Mouse (Mus musculus): Measurements from ENCODE around the gene Mrpl11.
"Not testable (repeated sequence)": the region's sequence is repeated elsewhere in the genome, so short reads cannot be mapped to it uniquely, and the experiment has no call there.

The Mrpl11 gene

DNA sequence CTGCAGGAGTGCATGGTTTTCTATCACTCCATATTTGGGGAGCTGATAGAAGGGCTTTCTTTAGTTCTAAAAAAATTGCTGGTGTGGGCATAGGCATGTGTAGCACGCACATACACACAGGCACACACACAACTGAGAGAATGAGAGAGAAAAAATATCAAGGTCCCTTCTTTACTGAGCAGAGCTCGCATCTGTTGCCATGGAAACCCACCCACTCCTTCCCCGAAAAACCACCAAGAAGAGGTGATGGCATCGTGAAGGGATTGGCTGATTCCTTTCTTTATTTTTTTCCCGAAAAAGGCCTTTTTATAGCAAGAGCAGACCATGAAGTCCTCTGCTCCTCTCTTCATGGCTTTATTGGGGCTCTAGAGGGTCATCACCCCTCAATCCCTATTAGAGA lies 32.1 kb downstream of the Mrpl11 start:
- DNase-seq = peak; percentile 25

DNA sequence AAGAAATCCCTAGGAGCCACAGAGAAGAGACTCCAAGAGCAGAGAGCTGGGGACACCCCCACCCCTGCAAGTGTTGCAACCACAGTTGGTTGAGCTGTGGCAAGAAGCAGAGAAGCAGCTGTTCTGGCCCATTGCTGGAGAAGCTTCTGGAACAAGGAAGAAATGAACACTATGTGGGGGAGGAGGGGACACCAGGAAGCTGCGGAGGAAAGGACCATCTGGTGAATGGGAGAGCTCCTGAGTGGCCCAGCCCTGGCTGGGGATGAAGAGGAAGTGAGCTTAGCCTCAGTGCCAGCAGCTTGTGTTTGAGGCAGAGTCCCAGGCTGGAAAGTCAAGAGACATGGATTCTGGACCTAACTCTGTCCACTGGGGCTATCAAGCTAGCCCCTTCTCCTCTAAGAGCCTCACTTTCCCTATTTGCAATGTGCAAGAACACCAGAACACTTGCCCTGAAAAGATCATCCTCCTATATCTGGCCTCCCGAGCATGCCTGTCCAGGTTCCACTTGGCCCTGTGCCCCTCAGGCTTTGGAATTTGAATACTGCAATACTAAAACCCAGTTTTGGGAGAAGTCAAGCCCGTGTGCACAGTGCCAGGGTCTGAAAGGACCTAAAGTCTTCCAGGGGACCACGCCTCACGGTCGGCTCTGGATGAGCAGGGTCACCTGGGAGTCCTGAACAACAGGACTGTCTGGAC lies 37.6 kb downstream of the Mrpl11 start:
- DNase-seq = no peak

DNA sequence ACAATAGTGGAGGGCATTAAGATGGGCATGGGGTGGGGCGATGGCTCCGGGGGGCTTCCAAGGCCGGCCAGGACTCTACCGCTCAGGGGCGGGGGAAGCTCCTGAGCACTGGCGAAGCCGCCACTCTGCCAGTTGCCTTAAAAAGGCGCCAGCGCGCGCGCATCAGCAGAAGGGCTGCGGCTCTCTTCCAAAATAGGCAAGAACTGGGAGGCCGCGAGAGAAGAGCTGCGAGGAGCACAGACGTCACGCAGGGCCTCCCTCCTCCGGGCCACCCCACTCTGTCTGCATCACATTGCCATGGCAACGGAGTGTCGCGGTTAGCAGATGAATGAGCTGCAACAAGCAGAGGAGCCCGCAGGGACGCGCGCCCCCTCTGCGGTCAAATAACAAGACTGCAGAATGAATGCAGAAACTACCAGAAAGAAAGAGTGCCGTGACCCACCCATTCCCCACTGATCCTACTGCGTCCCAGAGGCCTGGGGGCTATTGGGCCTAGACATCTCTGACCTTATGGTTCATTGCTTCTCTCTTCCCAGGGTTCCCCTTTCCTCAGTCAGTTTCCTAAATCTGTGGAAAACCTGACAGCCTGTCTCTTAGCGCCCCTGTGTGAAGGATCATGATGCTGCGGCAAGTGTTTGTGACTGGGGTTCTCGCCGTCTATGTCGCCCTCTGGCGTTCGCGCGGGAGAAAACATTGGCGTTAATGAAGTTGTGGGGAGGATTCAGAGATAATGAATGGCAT lies 39.9 kb downstream of the Mrpl11 start:
- DNase-seq = peak; percentile 88

DNA sequence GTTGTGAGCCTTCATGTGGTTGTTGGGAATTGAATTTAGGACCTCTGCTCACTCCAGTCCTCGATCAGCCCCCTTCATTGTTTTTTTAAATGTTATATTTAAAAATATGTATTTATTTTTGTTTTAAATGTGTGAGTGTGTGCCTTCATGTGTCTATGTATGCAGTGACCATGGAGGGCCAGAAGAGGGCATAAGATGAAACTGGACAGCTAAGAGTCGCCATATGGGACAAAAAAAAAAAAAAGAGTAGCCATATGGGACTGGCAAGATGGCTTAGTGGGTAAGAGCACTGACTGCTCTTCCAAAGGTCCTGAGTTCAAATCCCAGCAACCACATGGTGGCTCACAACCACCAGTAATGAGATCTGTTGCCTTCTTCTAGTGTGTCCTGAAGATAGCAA lies 41.7 kb downstream of the Mrpl11 start:
- DNase-seq = not testable (repeated sequence)

DNA sequence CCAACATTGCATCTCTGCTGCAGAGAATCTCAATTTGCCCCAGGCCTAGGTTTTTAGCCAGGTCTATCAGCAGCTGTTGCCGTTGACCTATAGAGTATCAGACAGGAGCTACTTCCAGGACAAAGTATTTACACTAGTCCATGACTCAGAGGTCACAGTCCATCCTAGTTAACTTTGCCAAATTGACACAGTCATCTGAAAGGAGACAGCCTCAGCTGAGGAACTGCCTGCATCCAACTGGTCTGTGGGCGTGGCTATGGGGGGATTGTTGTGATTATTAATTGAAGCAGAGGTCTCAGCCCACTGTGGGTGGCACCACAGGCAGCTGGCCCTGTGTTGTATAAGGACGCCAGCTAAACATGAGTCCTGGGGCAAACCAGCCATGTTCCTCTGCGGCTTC lies 43.0 kb downstream of the Mrpl11 start:
- DNase-seq = no peak

DNA sequence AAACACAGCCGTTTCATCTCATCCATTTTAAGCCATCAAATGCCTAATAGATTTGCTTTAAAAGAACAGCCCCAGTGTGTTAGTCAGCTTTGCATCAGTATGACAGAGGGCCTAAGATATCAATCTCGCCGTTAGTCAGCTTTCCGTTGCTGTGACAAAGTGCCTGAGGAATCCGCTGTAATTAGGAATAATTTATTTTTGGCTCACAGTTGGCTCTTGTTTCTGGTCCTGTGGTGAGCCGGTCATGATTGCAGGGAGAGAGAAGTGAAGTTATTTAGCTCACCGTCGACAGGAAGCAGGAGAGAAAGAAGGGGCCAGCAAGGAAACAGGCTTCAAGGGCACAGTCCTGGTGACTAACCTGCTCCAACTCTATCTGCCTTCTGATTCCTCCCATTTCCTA lies 51.2 kb downstream of the Mrpl11 start:
- no peak for DNase-seq

DNA sequence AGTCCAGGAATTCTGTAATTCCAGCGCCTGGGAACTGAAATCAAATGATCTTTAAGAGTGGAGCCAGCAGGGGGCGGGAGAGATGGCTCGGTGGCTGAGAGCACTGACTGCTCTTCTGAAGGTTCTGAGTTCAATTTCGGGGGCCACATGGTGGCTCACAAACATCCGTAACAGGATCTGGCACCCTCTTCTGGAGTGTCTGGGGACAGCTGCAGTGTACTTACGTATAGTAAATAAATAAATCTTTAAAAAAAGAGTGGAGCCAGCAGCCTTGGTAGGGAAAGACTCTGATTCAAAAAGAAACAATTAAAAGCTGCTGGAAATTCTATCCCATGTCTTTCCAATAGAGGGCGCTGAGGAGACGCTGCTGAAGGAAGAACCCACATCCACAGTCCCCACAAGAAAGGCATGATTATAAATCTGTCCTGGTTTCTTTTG lies 53.0 kb downstream of the Mrpl11 start:
- peak; percentile 44 for DNase-seq

DNA sequence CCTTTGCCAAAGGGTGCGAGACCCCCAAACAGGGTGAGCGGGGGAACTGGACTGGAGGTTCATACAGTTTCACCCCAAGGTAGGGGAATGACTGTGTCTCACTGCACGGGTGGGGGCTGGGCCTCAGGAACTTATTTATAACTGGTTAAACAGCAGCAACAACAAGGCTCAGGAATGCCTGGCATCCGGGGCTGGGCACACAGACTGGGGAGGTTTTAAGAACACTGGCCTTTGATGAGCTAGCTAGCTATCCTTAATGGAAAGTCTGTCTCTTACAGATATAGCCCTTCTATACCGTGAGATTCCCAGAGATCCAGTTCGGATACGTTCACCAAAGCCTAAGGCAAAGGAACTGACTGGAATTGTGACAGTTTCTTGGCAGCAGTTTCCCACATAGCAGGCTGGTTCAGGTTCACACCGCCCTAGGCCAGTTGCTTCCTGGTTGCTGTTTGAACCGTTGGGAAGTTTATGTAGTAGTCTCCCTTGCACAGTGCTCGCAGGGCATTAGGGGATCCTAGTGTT lies 54.3 kb downstream of the Mrpl11 start:
- DNase-seq = no peak

All from thymus, postnatal 4 days (tissue).